Mouse (Mus musculus) midbrain, postnatal 0 days (tissue): ENCODE measurements around the gene Nop58. TPM values are rescaled to one million over a fixed set of nuclear protein-coding genes. Genes with fewer than 3 reads are reported as not detected.

Experiments used
- ATAC-seq: fragments of 200-750 bp; cut with Nextera tagmentation; 2 replicates; pipeline ENCODE4 v1.8.0; 2017; ENCODE audit warnings: moderate number of reproducible peaks, mild to moderate bottlenecking, moderate TSS enrichment, moderate library complexity; ENCODE audit not compliant: low FRiP score
- DNase-seq: peaks from one replicate; pipeline ENCODE4 v3.0.0-alpha.2; 2015; ENCODE audit warnings: low spot score
- H3K27ac ChIP-seq: fragments of 300-500 bp; sonication (generic); 2 replicates; pipeline ENCODE4 v1.5.1; 2014; ENCODE audit warnings: low read depth, mild to moderate bottlenecking, low read length, mixed read lengths
- H3K27me3 ChIP-seq: fragments of 300-500 bp; sonication (generic); 2 replicates; pipeline ENCODE4 v1.6.1; 2014; ENCODE audit warnings: low read length, control low read depth, mixed read lengths; ENCODE audit not compliant: insufficient read depth
- H3K36me3 ChIP-seq: fragments of 300-500 bp; sonication (generic); 2 replicates; pipeline ENCODE4 v1.6.1; 2014; ENCODE audit warnings: low read length, control low read depth, mixed read lengths; ENCODE audit not compliant: insufficient read depth
- H3K4me1 ChIP-seq: fragments of 300-500 bp; sonication (generic); 2 replicates; pipeline ENCODE4 v1.6.1; 2014; ENCODE audit warnings: mild to moderate bottlenecking, control low read depth, antibody characterized with exemption, low read length, mixed read lengths; ENCODE audit not compliant: insufficient read depth
- H3K4me2 ChIP-seq: fragments of 300-500 bp; sonication (generic); 2 replicates; pipeline ENCODE4 v1.6.1; 2014; ENCODE audit warnings: low read depth, mild to moderate bottlenecking, low read length, mixed read lengths; ENCODE audit not compliant: poor library complexity, severe bottlenecking
- H3K4me3 ChIP-seq: fragments of 300-500 bp; sonication (generic); 2 replicates; pipeline ENCODE4 v1.5.1; 2014; ENCODE audit warnings: low read depth, mild to moderate bottlenecking, low read length, moderate library complexity
- H3K9ac ChIP-seq: fragments of 300-500 bp; sonication (generic); replicated peaks from 2 replicates; pipeline ENCODE4 v1.6.1; 2014; ENCODE audit warnings: mild to moderate bottlenecking, low read length, moderate library complexity, mixed read lengths; ENCODE audit not compliant: poor library complexity, severe bottlenecking
- H3K9me3 ChIP-seq: fragments of 300-500 bp; sonication (generic); 2 replicates; pipeline ENCODE4 v1.6.1; 2016; ENCODE audit warnings: low read length, control low read depth
- CTCF ChIP-seq: IDR thresholded peaks from 2 replicates; pipeline ENCODE4 v1.5.1; 2016; ENCODE audit warnings: antibody characterized with exemption, mild to moderate bottlenecking
- WGBS: fragments of 180-500 bp; shearing (Covaris S2); extraction: QIAGEN DNeasy Blood & Tissue Kit; methylation state at CpG from one replicate; pipeline ENCODE4 v1.1.7; 2014; 5-methylcytosine and 5-hydroxymethylcytosine counted together
- polyA plus RNA-seq: library from polyadenylated mRNA; unstranded; fragments of >200 nt; fragmentation: Nextera tagmentation; extraction: Ambion mirVana; gene quantifications from 2 replicates; pipeline ENCODE4 v1.2.1, GENCODE M21; 2015
- total RNA-seq: library from RNA; depleted of rRNA; stranded (reverse); fragments of >200 nt; gene quantifications from 2 replicates; pipeline ENCODE4 v1.2.3, GENCODE M21; 2014

Gene Nop58
- total and polyA plus RNA-seq, 2 experiments from 2014 or later = 88.6 to 146 TPM

GRCm38 (mm10) chr1:59755298-59755697, 70.5 kb downstream of the Nop58 start:
- ATAC-seq (no peak), DNase-seq (no peak)
- TF ChIP-seq CTCF = no peak
- no peak overlapping the region for H3K4me3 ChIP-seq
- WGBS = 44% methylated on average over 1 of the region's 1 CpGs
- no peak overlapping the region for H3K9ac ChIP-seq
- no peaks in the 10 kb centered on the region for H3K4me1 ChIP-seq
- H3K27me3 ChIP-seq = no peaks in the 10 kb centered on the region
- H3K4me2 ChIP-seq = no peak overlapping the region
- no peak overlapping the region for H3K27ac ChIP-seq
- no peaks in the 10 kb centered on the region for H3K9me3 ChIP-seq
- H3K36me3 ChIP-seq = no peaks in the 10 kb centered on the region

GRCm38 (mm10) chr1:59758325-59758724, 73.6 kb downstream of the Nop58 start:
- Histone ChIP-seq H3K36me3 (no peaks in the 10 kb centered on the region), H3K9me3 (no peaks in the 10 kb centered on the region), H3K4me3 (no peak overlapping the region), H3K27me3 (no peaks in the 10 kb centered on the region), H3K27ac (no peak overlapping the region), H3K9ac (no peak overlapping the region), H3K4me2 (no peak overlapping the region), H3K4me1 (no peaks in the 10 kb centered on the region)
- DNase-seq (no peak), ATAC-seq (no peak)
- 92% methylated on average over 1 of the region's 1 CpGs for WGBS
- TF ChIP-seq CTCF = no peak

GRCm38 (mm10) chr1:59762208-59762607, 77.4 kb downstream of the Nop58 start:
- H3K4me3 ChIP-seq = peak overlapping the region; percentile 91
- WGBS = 1% methylated on average over 10 of the region's 10 CpGs
- peak overlapping the region; percentile 98 for H3K27ac ChIP-seq
- no peaks in the 10 kb centered on the region for H3K36me3 ChIP-seq
- no peak for TF ChIP-seq CTCF
- no peaks in the 10 kb centered on the region for H3K9me3 ChIP-seq
- peak overlapping the region; percentile 94 for H3K9ac ChIP-seq
- peaks cover 9% of the 10 kb centered on the region; the same call in 1 of the 2 replicates for H3K4me1 ChIP-seq
- peak overlapping the region; percentile 73 for H3K4me2 ChIP-seq
- ATAC-seq (peak; percentile 2; the same call in 1 of the 2 replicates), DNase-seq (peak; percentile 53)
- H3K27me3 ChIP-seq = no peaks in the 10 kb centered on the region

- peak overlapping the region; percentile 98 for H3K27ac ChIP-seq
- DNase-seq = peak; percentile 79
- H3K27me3 ChIP-seq = no peaks in the 10 kb centered on the region
- H3K4me2 ChIP-seq = peak overlapping the region; percentile 73
- peaks cover 9% of the 10 kb centered on the region; the same call in 1 of the 2 replicates for H3K4me1 ChIP-seq
- no peak for TF ChIP-seq CTCF
- H3K36me3 ChIP-seq = no peaks in the 10 kb centered on the region
- H3K4me3 ChIP-seq = peak overlapping the region; percentile 91
- ATAC-seq = peak; percentile 82
- under 1% methylated on average over 44 of the region's 44 CpGs for WGBS
- H3K9me3 ChIP-seq = no peaks in the 10 kb centered on the region
- peak overlapping the region; percentile 94 for H3K9ac ChIP-seq
Observed at GRCm38 (mm10) chr1:59762651-59763163, 77.9 kb downstream of the Nop58 start.

- TF ChIP-seq CTCF = peak; percentile 40
- H3K36me3 ChIP-seq = no peaks in the 10 kb centered on the region
- H3K9me3 ChIP-seq = no peaks in the 10 kb centered on the region
- peak within 1 kb of the TSS; percentile 98 for H3K27ac ChIP-seq
- ATAC-seq (peak; percentile 92), DNase-seq (peak; percentile 88)
- H3K4me3 ChIP-seq = peak within 1 kb of the TSS; percentile 91
- WGBS = 0% methylated on average over 45 of the region's 75 CpGs
- H3K4me2 ChIP-seq = peak within 1 kb of the TSS; percentile 73
- peaks cover 14% of the 10 kb centered on the region; the same call in 1 of the 2 replicates for H3K4me1 ChIP-seq
- H3K9ac ChIP-seq = peak within 1 kb of the TSS; percentile 94
- no peaks in the 10 kb centered on the region for H3K27me3 ChIP-seq
Observed at GRCm38 (mm10) chr1:59763164-59763768, 78.5 kb downstream of the Nop58 start, which contains the start of gene Bmpr2. Gene Bmpr2, plus strand, starts transcription at chr1:59763400.

- H3K36me3 ChIP-seq = no peaks in the 10 kb centered on the region
- under 1% methylated on average over 52 of the region's 55 CpGs for WGBS
- peak overlapping the region; percentile 91 for H3K4me3 ChIP-seq
- H3K4me2 ChIP-seq = peak overlapping the region; percentile 73
- H3K9me3 ChIP-seq = no peaks in the 10 kb centered on the region
- peak overlapping the region; percentile 94 for H3K9ac ChIP-seq
- peak overlapping the region; percentile 98 for H3K27ac ChIP-seq
- TF ChIP-seq CTCF = no peak
- ATAC-seq (peak; percentile 72), DNase-seq (peak; percentile 42)
- H3K4me1 ChIP-seq = peaks cover 14% of the 10 kb centered on the region; the same call in 1 of the 2 replicates
- no peaks in the 10 kb centered on the region for H3K27me3 ChIP-seq
Observed at GRCm38 (mm10) chr1:59763781-59764251, 79.0 kb downstream of the Nop58 start.
